Mouse (Mus musculus) E14TG2a.4 (cell line): ENCODE measurements around the gene Tgfbr3.

Experiments used
- H3K27me3 ChIP-seq: 2 replicates; pipeline ENCODE4 v1.6.1; 2014; ENCODE audit warnings: low read length, control low read depth; ENCODE audit not compliant: insufficient read depth
- H3K36me3 ChIP-seq: 2 replicates; pipeline ENCODE4 v1.6.1; 2014; ENCODE audit warnings: low read length, control low read depth; ENCODE audit not compliant: insufficient read depth
- H3K4me1 ChIP-seq: replicated peaks from 2 replicates; pipeline ENCODE4 v1.6.1; 2014; ENCODE audit warnings: low read depth, low read length, control low read depth
- H3K4me3 ChIP-seq: replicated peaks from 2 replicates; pipeline ENCODE4 v1.5.1; 2014; ENCODE audit warnings: mild to moderate bottlenecking, low read length
- H3K9me3 ChIP-seq: 2 replicates; pipeline ENCODE4 v1.6.1; 2014; ENCODE audit warnings: low read length, control low read depth
- CTCF ChIP-seq: conservative IDR thresholded peaks from 2 replicates; pipeline ENCODE4 v1.5.1; 2014; ENCODE audit warnings: low read length
- NANOG ChIP-seq: IDR thresholded peaks from 2 replicates; pipeline ENCODE4 v1.6.1; 2014; ENCODE audit warnings: borderline replicate concordance, low read length, mixed read lengths
- POU5F1 ChIP-seq: IDR thresholded peaks from 2 replicates; pipeline ENCODE4 v1.6.1; 2014; ENCODE audit warnings: low read length, borderline replicate concordance

The Tgfbr3 gene

GRCm38 (mm10) chr5:107217139-107217538 is 72.3 kb downstream of the Tgfbr3 start:
- Histone ChIP-seq H3K36me3 (no peaks in the 10 kb centered on the region), H3K27me3 (no peaks in the 10 kb centered on the region), H3K4me3 (no peak overlapping the region), H3K4me1 (peaks cover 9% of the 10 kb centered on the region; the same call in 1 of the 2 replicates), H3K9me3 (no peaks in the 10 kb centered on the region)
- TF ChIP-seq NANOG, result no peak
- no peak for TF ChIP-seq POU5F1
- TF ChIP-seq CTCF, result no peak

- no peak for TF ChIP-seq CTCF
- TF ChIP-seq POU5F1, result no peak
- TF ChIP-seq NANOG, result no peak
- H3K4me3 ChIP-seq, result no peak overlapping the region
Measured at GRCm38 (mm10) chr5:107213373-107214132, 75.9 kb downstream of the Tgfbr3 start.

GRCm38 (mm10) chr5:107211830-107212370 is 77.5 kb downstream of the Tgfbr3 start:
- Histone ChIP-seq H3K9me3 (peaks cover 27% of the 10 kb centered on the region), H3K27me3 (no peaks in the 10 kb centered on the region), H3K4me1 (peaks cover 11% of the 10 kb centered on the region), H3K4me3 (no peak overlapping the region), H3K36me3 (no peaks in the 10 kb centered on the region)
- TF ChIP-seq POU5F1, result no peak
- no peak for TF ChIP-seq CTCF
- TF ChIP-seq NANOG, result no peak

More at GRCm38 (mm10) chr5:107213373-107214132, 75.9 kb downstream of the Tgfbr3 start:
- Histone ChIP-seq H3K4me1 (peaks cover 13% of the 10 kb centered on the region), H3K36me3 (no peaks in the 10 kb centered on the region), H3K9me3 (peaks cover 12% of the 10 kb centered on the region), H3K27me3 (no peaks in the 10 kb centered on the region)

DNA sequence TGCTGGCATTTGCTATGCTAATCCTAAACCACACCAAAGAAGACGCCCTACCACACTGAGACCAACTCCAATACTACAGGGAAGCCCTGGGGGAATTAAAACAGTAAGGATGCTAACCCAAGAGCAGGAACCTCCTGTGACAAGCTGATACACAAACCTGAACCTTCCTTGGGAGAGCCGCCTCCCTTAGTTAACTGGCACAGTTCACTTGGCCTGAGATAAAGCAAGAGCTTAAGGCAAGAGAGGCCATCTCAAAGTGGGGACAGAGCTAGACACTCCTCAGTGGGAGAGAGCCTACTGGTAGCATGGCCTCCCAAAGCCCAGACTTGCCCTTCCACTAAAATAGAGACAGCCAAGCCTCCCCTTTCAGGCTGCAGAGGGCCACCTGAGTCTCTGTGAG is 79.4 kb downstream of the Tgfbr3 start:
- no peak overlapping the region for H3K4me3 ChIP-seq
- H3K27me3 ChIP-seq, result no peaks in the 10 kb centered on the region
- no peaks in the 10 kb centered on the region for H3K36me3 ChIP-seq
- H3K9me3 ChIP-seq, result peaks cover 27% of the 10 kb centered on the region
- H3K4me1 ChIP-seq, result peaks cover 11% of the 10 kb centered on the region
- TF ChIP-seq CTCF, result no peak
- no peak for TF ChIP-seq POU5F1
- no peak for TF ChIP-seq NANOG

GRCm38 (mm10) chr5:107207911-107208310 is 81.5 kb downstream of the Tgfbr3 start:
- Histone ChIP-seq H3K27me3 (no peaks in the 10 kb centered on the region), H3K36me3 (no peaks in the 10 kb centered on the region), H3K9me3 (peaks cover 27% of the 10 kb centered on the region), H3K4me1 (peaks cover 11% of the 10 kb centered on the region), H3K4me3 (no peak overlapping the region)
- TF ChIP-seq NANOG (no peak), CTCF (no peak), POU5F1 (no peak)

GRCm38 (mm10) chr5:107204306-107204705 is 85.1 kb downstream of the Tgfbr3 start:
- TF ChIP-seq CTCF, result no peak
- TF ChIP-seq NANOG, result no peak
- no peak for TF ChIP-seq POU5F1
- H3K9me3 ChIP-seq, result peaks cover 20% of the 10 kb centered on the region
- no peaks in the 10 kb centered on the region for H3K36me3 ChIP-seq
- H3K4me3 ChIP-seq, result no peak overlapping the region
- H3K27me3 ChIP-seq, result no peaks in the 10 kb centered on the region
- H3K4me1 ChIP-seq, result peaks cover 10% of the 10 kb centered on the region; the same call in 1 of the 2 replicates

DNA sequence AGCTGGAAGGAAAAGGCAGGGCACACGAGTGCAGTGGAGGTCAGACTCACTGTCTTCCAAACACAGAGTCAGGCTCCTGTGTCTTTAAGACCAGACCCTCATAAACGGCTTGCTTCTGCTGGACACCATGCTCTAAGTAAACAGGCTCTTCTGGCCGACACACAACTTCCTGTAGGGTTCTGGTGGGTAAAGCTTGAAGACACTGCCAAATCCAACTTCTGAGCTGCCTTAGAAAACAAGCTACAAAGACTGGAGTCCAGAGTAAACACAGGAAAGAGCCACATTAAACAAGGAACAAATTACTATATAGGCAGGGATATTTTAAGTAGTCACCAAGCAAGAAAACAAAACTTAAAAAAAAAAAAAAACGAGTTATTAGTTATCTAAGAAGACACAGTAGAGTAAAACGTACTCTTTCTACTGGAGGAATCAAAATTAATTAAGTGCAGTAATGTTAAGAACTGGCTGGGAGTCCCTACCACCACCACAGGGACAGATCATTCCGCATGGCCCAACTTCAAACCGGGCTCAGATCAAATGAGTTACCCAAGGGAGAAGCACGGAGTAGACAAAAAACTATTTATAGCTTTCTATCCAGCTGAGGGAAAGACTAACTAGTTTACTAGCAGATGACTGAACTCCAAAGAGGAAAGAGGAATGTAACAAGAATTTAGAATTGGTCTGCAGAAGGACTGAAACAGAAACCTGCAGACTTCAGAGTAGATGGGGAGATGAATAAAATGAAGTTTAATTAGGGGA is 86.4 kb downstream of the Tgfbr3 start:
- no peaks in the 10 kb centered on the region for H3K36me3 ChIP-seq
- TF ChIP-seq NANOG, result no peak
- H3K9me3 ChIP-seq, result peaks cover 9% of the 10 kb centered on the region
- peaks cover 10% of the 10 kb centered on the region; the same call in 1 of the 2 replicates for H3K4me1 ChIP-seq
- no peaks in the 10 kb centered on the region for H3K27me3 ChIP-seq
- no peak overlapping the region for H3K4me3 ChIP-seq

DNA sequence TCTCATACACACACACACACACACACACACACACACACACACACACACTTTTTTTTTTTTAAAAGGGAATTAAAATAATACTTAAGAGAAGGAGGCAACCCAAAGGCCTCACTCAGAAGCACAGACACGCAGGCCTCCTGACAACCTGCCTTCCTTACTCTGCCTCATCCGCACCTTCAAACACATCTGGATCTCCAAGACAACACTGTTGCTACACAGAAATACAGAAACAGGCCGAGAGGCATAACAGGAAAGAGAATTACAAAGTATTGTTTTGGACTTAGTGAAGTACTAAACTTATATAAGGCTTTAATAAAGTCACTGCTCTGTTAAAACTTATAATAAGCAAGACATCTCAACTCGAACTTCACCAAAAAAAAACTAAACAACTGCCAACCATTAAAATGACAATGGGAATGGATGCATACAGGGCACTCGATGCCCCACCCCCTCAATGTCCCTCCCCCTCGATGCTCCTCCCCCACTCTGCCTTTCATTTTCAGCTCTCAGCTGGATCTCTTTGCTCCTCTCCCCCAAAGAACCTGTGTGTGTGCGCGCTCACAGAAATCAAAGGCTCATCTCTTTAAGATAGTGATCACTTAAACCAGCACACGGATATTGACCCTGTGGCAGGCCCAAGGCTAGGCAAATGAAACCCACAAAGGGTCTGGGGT is 87.8 kb downstream of the Tgfbr3 start:
- peaks cover 10% of the 10 kb centered on the region; the same call in 1 of the 2 replicates for H3K4me1 ChIP-seq
- TF ChIP-seq POU5F1 (no peak), NANOG (no peak), CTCF (no peak)
- no peak overlapping the region for H3K4me3 ChIP-seq
- no peaks in the 10 kb centered on the region for H3K9me3 ChIP-seq
- no peaks in the 10 kb centered on the region for H3K27me3 ChIP-seq
- no peaks in the 10 kb centered on the region for H3K36me3 ChIP-seq
